Mouse (Mus musculus): Measurements from ENCODE around the gene Hdac7.

DNA sequence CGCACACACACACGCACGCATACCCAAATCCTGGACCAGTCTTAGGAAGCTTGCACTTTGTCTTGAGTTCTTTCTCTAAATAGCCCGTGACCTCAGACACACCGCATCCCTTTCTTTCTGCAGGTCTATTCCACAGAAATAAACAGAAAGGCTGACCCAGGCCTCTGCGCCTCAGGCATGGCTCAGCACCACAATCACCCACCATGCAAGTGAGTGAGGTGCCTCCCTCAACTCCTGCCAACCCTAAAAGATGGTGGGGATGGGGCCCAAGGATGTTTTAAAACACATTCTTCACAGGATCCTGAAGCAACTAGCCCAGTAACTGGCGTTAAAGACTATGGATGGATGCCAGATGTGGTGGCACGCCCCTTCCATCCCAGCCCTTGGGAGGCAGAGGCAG lies 16.9 kb downstream of the Hdac7 start:
- no peak for TF ChIP-seq POLR2A (IDR thresholded peaks at IDR 0.05; ENCODE audit: low read depth, low read length)
- no peak for TF ChIP-seq MYC (IDR thresholded peaks at IDR 0.05; ENCODE audit: low read depth, low read length)
- TF ChIP-seq RAD21 (IDR thresholded peaks at IDR 0.05; ENCODE audit: low read depth, low read length): no peak
- TF ChIP-seq MAZ (IDR thresholded peaks at IDR 0.05; ENCODE audit: low read depth, low read length): no peak
- TF ChIP-seq ZKSCAN1 (IDR thresholded peaks at IDR 0.05; ENCODE audit: borderline replicate concordance, low read depth, low read length): no peak
- TF ChIP-seq GABPA (IDR thresholded peaks at IDR 0.05; ENCODE audit: insufficient replicate concordance, low read depth, low read length): no peak
- no peak for TF ChIP-seq ZC3H11A (IDR thresholded peaks at IDR 0.05; ENCODE audit: low read depth, low read length)
- TF ChIP-seq MAFK (IDR thresholded peaks at IDR 0.05; ENCODE audit: insufficient replicate concordance, low read length): no peak
- TF ChIP-seq CTCF (conservative IDR thresholded peaks at IDR 0.05 in 1 of 2, IDR thresholded peaks at IDR 0.05 in 1 of 2; ENCODE audit: low read depth in 2 of 2, low read length in 2 of 2): no peak
- no peak for TF ChIP-seq TBP (conservative IDR thresholded peaks at IDR 0.05; ENCODE audit: low read depth, low read length)
- no peak for TF ChIP-seq EP300 (IDR thresholded peaks at IDR 0.05; ENCODE audit: low read length)
- no peak for TF ChIP-seq RCOR1 (conservative IDR thresholded peaks at IDR 0.05; ENCODE audit: low read depth, low read length)
- no peak for TF ChIP-seq SIN3A (IDR thresholded peaks at IDR 0.05; ENCODE audit: low read length)
- no peak for TF ChIP-seq MAX (IDR thresholded peaks at IDR 0.05; ENCODE audit: low read length)

Data from CH12.LX (cell line).